Mouse (Mus musculus) forebrain, embryonic 10.5 days (tissue): ENCODE results near the gene Fancc. TPM values are rescaled to one million over a fixed set of nuclear protein-coding genes. Genes with fewer than 3 reads are reported as not detected.

Source experiments
- DNase-seq: peaks from one replicate; pipeline ENCODE4 v3.0.0-alpha.2; 2017; ENCODE audit warnings: low spot score; ENCODE audit errors: extremely low spot score
- H3K27ac ChIP-seq: fragments of 300-500 bp; sonication (generic); 2 replicates; pipeline ENCODE4 v1.5.1; 2016; ENCODE audit warnings: mild to moderate bottlenecking
- H3K27me3 ChIP-seq: fragments of 300-500 bp; sonication (generic); 2 replicates; pipeline ENCODE4 v1.6.1; 2016; ENCODE audit warnings: mild to moderate bottlenecking; ENCODE audit not compliant: poor library complexity, severe bottlenecking
- H3K36me3 ChIP-seq: fragments of 300-500 bp; sonication (generic); replicated peaks from 2 replicates; pipeline ENCODE4 v1.6.1; 2016; ENCODE audit warnings: mild to moderate bottlenecking, moderate library complexity
- H3K4me1 ChIP-seq: fragments of 300-500 bp; sonication (generic); 2 replicates; pipeline ENCODE4 v1.6.1; 2016
- H3K4me3 ChIP-seq: fragments of 300-500 bp; sonication (generic); 2 replicates; pipeline ENCODE4 v1.5.1; 2016; ENCODE audit warnings: mild to moderate bottlenecking, moderate library complexity
- H3K9me3 ChIP-seq: fragments of 300-500 bp; sonication (generic); 2 replicates; pipeline ENCODE4 v1.6.1; 2016; ENCODE audit warnings: mild to moderate bottlenecking, moderate library complexity
- WGBS: fragments of 180-500 bp; shearing (Covaris S2); methylation state at CpG from one replicate; pipeline ENCODE4 v1.1.7; 2016; 5-methylcytosine and 5-hydroxymethylcytosine counted together
- polyA plus RNA-seq: library from polyadenylated mRNA; unstranded; fragments of >200 nt; fragmentation: Nextera tagmentation; extraction: Ambion mirVana; gene quantifications from 2 replicates; pipeline ENCODE4 v1.2.1, GENCODE M21; 2016

Gene Fancc
- polyA plus RNA-seq, 1 experiment from 2014 or later: 22.4 TPM

DNA sequence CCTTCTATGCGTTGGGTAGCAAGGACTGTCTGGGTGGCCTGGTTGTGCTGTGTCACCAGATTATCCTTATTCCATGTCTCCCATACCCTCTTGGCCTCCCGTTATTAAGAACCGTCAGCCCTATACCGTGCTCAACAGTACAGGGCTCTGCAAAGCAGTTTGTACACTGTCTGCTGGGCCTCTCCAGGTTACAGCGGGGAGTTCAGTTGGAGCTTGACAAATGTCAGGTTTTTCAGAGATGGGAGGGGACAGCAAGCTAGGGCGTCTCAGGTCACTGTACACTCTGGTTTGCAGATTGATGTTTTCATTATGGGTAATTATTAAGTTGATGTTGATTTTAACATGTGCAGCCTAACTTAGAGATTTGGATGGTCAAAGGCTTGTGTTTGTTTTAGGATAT lies 240.9 kb downstream of the Fancc start:
- peaks cover 10% of the 10 kb centered on the region for H3K36me3 ChIP-seq
- peaks cover 46% of the 10 kb centered on the region for H3K4me1 ChIP-seq
- WGBS: 90% methylated on average over 6 of the region's 6 CpGs
- H3K27me3 ChIP-seq: peaks cover 4% of the 10 kb centered on the region; the same call in 1 of the 2 replicates
- no peak for DNase-seq
- H3K4me3 ChIP-seq: no peak overlapping the region
- H3K27ac ChIP-seq: no peak overlapping the region
- H3K9me3 ChIP-seq: no peaks in the 10 kb centered on the region

- no peak overlapping the region; the same call in 1 of the 2 replicates for H3K27ac ChIP-seq
- H3K27me3 ChIP-seq: peaks cover 4% of the 10 kb centered on the region; the same call in 1 of the 2 replicates
- DNase-seq: no peak
- H3K4me3 ChIP-seq: no peak overlapping the region
- WGBS: 88% methylated on average over 5 of the region's 5 CpGs
- peaks cover 10% of the 10 kb centered on the region for H3K36me3 ChIP-seq
- no peaks in the 10 kb centered on the region for H3K9me3 ChIP-seq
- H3K4me1 ChIP-seq: peaks cover 42% of the 10 kb centered on the region
Observed at GRCm38 (mm10) chr13:63255519-63256011, 241.5 kb downstream of the Fancc start.

DNA sequence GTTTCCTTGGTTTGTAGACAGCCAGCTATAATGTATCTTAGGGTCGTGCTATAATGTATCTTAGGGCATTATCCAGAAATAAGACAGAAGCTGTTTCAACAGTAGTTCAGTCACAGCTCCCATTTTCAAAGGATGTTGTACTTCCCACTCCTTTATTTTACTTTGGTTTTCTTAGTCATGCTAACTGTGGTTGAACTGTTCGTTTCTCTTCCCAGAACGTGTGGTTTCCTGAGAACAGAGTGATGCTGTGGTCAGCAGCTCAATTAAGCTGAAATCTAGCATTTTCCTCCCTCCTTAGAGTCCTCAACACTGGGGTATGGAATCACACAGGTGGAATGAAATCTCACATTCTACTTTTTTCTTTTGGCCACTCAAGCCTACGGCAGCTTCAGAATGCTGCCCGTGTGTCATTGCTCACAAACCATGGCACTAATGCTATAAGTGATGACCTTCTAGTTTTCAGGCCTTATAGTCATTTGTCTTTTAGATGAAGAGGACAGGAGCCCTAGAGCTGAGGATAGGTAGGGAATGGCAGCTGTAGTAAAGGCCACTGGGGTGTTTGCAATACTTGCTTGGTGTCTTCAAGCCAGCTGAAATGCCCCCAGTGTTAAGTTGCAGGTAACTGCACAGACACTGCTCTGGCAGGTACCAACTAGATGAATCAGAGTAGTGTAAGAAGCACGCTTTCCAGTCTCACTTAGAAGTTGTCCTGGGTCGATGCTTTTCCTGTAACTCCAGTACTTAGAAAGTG lies 243.0 kb downstream of the Fancc start:
- H3K27ac ChIP-seq: no peak overlapping the region
- WGBS: 93% methylated on average over 7 of the region's 7 CpGs
- H3K4me3 ChIP-seq: no peak overlapping the region
- H3K4me1 ChIP-seq: peaks cover 31% of the 10 kb centered on the region
- H3K9me3 ChIP-seq: no peaks in the 10 kb centered on the region
- H3K36me3 ChIP-seq: peaks cover 10% of the 10 kb centered on the region
- peaks cover 1% of the 10 kb centered on the region; the same call in 1 of the 2 replicates for H3K27me3 ChIP-seq
- no peak for DNase-seq

GRCm38 (mm10) chr13:63253147-63253546 lies 243.9 kb downstream of the Fancc start:
- Histone ChIP-seq H3K9me3 (no peaks in the 10 kb centered on the region), H3K27me3 (no peaks in the 10 kb centered on the region), H3K27ac (no peak overlapping the region), H3K4me1 (peaks cover 22% of the 10 kb centered on the region), H3K4me3 (no peak overlapping the region), H3K36me3 (peaks cover 10% of the 10 kb centered on the region)
- WGBS: 83% methylated on average over 5 of the region's 5 CpGs
- no peak for DNase-seq

GRCm38 (mm10) chr13:63252295-63253010 lies 244.6 kb downstream of the Fancc start:
- H3K27ac ChIP-seq: no peak overlapping the region
- no peak for DNase-seq
- WGBS: 94% methylated on average over 2 of the region's 2 CpGs
- H3K27me3 ChIP-seq: no peaks in the 10 kb centered on the region
- peaks cover 8% of the 10 kb centered on the region for H3K36me3 ChIP-seq
- peaks cover 20% of the 10 kb centered on the region; the same call in 1 of the 2 replicates for H3K4me1 ChIP-seq
- no peaks in the 10 kb centered on the region for H3K9me3 ChIP-seq
- H3K4me3 ChIP-seq: no peak overlapping the region

- peaks cover 17% of the 10 kb centered on the region for H3K4me1 ChIP-seq
- H3K4me3 ChIP-seq: no peak overlapping the region
- DNase-seq: no peak
- no peaks in the 10 kb centered on the region for H3K9me3 ChIP-seq
- H3K27me3 ChIP-seq: no peaks in the 10 kb centered on the region
- WGBS: 76% methylated on average over 12 of the region's 12 CpGs
- H3K27ac ChIP-seq: no peak overlapping the region
- no peaks in the 10 kb centered on the region for H3K36me3 ChIP-seq
Observed at GRCm38 (mm10) chr13:63251118-63251889, 245.8 kb downstream of the Fancc start.

DNA sequence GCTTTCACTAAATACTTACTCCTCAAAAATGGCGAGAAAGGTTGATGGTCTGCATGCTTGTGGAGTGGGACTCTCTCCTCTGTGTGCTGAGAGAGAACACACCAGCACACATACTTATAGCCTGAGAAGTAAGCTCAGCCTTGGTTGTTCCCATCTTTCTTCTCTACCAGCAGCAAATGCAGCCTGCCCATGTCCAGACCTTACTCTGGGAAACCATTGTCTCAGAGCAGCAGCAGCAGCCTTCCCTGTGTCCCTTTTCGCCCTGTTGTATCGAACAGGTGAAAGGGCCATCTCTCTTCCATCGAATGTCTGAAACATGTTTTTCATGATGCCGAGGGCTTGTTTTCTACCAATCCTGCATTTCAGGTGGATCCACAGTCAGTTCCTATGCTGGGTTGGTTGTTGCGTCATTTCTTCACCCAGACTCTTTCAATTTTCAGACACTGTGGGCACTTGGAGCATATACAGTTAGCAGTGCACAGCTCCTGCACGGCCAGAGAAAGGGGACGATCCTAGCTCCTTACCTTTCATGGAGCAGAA lies 246.6 kb downstream of the Fancc start:
- no peak overlapping the region for H3K27ac ChIP-seq
- H3K27me3 ChIP-seq: no peaks in the 10 kb centered on the region
- no peaks in the 10 kb centered on the region for H3K36me3 ChIP-seq
- H3K9me3 ChIP-seq: no peaks in the 10 kb centered on the region
- peaks cover 16% of the 10 kb centered on the region for H3K4me1 ChIP-seq
- WGBS: 93% methylated on average over 8 of the region's 8 CpGs
- H3K4me3 ChIP-seq: no peak overlapping the region
- no peak for DNase-seq

DNA sequence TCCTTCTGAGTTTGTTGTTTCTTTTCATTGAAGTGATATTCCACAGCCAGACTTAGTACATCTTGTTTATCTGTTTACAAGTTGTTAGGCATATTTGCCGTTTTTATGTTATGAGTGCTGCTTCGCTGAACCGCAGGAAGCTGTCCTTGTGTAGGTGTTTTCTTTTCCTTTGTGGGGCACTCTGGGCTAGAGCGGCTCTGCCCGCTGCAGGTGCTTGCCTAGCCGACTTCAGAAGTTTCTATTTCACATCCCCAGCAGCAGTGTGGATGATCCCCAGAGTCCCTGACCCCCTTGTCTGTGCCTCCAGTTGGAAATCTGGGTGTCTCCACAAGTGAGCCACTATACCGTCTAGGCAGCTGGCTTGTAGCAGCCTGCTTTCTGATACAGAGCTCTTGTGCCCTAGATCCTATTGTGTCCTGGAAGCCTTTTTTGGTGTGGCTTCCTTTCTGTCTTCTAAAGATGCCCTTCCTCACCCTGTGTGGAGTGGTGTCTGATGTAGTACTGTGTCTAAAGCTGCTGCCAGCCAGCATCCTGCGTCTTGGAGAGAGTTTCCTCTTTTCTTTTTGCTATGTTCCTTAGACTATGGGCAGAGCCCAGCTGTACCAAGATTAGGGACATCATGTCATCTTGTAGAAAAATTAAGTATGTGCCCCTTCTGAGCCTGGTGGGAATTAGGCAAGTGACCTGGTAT lies 247.2 kb downstream of the Fancc start:
- DNase-seq: no peak
- Histone ChIP-seq H3K27ac (no peak overlapping the region), H3K4me1 (peaks cover 20% of the 10 kb centered on the region), H3K4me3 (no peak overlapping the region), H3K27me3 (no peaks in the 10 kb centered on the region), H3K9me3 (no peaks in the 10 kb centered on the region), H3K36me3 (no peaks in the 10 kb centered on the region)
- 89% methylated on average over 8 of the region's 8 CpGs for WGBS

GRCm38 (mm10) chr13:63249171-63249570 lies 247.9 kb downstream of the Fancc start:
- 95% methylated on average over 7 of the region's 7 CpGs for WGBS
- Histone ChIP-seq H3K27ac (no peak overlapping the region), H3K36me3 (no peaks in the 10 kb centered on the region)

GRCm38 (mm10) chr13:63248318-63248717 lies 248.8 kb downstream of the Fancc start:
- Histone ChIP-seq H3K4me1 (peaks cover 35% of the 10 kb centered on the region), H3K27ac (no peak overlapping the region), H3K4me3 (no peak overlapping the region), H3K27me3 (no peaks in the 10 kb centered on the region), H3K9me3 (no peaks in the 10 kb centered on the region), H3K36me3 (no peaks in the 10 kb centered on the region)
- no peak for DNase-seq
- WGBS: 94% methylated on average over 10 of the region's 10 CpGs

More at GRCm38 (mm10) chr13:63249171-63249570, 247.9 kb downstream of the Fancc start:
- Histone ChIP-seq H3K9me3 (no peaks in the 10 kb centered on the region), H3K4me1 (peaks cover 28% of the 10 kb centered on the region), H3K27me3 (no peaks in the 10 kb centered on the region), H3K4me3 (no peak overlapping the region)
- DNase-seq: no peak

GRCm38 (mm10) chr13:63247631-63248030 lies 249.4 kb downstream of the Fancc start:
- DNase-seq: no peak
- H3K4me3 ChIP-seq: no peak overlapping the region
- no peaks in the 10 kb centered on the region for H3K9me3 ChIP-seq
- H3K4me1 ChIP-seq: peaks cover 41% of the 10 kb centered on the region
- WGBS: 97% methylated on average over 11 of the region's 11 CpGs
- no peaks in the 10 kb centered on the region for H3K27me3 ChIP-seq
- no peaks in the 10 kb centered on the region for H3K36me3 ChIP-seq
- no peak overlapping the region for H3K27ac ChIP-seq

GRCm38 (mm10) chr13:63247041-63247440 lies 250.0 kb downstream of the Fancc start:
- WGBS: 86% methylated on average over 7 of the region's 7 CpGs
- H3K9me3 ChIP-seq: no peaks in the 10 kb centered on the region
- H3K27me3 ChIP-seq: peaks cover 1% of the 10 kb centered on the region; the same call in 1 of the 2 replicates
- DNase-seq: no peak
- H3K4me1 ChIP-seq: peaks cover 47% of the 10 kb centered on the region
- no peaks in the 10 kb centered on the region for H3K36me3 ChIP-seq
- no peak overlapping the region for H3K4me3 ChIP-seq
- no peak overlapping the region for H3K27ac ChIP-seq
